Mouse (Mus musculus) lung, postnatal 0 days (tissue): ENCODE data around the gene Ero1l.

Experiments used
- CTCF ChIP-seq: IDR thresholded peaks from 2 replicates; pipeline ENCODE4 v1.5.1; 2016; ENCODE audit warnings: antibody characterized with exemption, mild to moderate bottlenecking
- EP300 ChIP-seq: IDR thresholded peaks from 2 replicates; pipeline ENCODE4 v1.6.1; 2016; ENCODE audit warnings: antibody characterized with exemption, mild to moderate bottlenecking, control low read depth

- no peak for TF ChIP-seq CTCF
- no peak for TF ChIP-seq EP300
Observed at GRCm38 (mm10) chr14:45318426-45319236, at the start of gene Ero1l.
